Comparison of ENCODE assay signal across 21 mouse cellular contexts in the genomic region with DNA sequence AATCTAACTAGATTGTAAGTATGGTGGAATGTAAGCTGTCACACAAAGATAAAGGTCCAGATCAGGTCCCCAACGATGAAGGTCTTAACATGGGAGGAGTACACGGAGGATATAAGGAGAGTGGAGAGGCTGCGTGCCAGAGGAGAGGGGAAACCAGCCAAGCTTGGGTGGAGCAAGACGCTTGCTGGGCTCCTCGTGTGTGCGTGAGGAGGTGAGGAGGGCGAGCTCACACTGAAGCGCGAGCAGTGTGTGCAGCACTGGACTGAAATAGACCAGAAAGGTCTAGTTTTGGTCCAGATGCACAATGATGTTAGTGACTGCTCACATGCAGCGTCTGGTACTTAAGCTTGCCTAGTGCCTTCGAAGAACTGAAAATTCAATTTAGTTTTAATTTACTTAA. TPM values are rescaled to one million over a fixed set of nuclear protein-coding genes. Genes with fewer than 3 reads are reported as not detected.
A peak's percentile ranks its signal among the peaks of the same experiment; 100 is the strongest.
DNase-seq lines count a peak whose midpoint lies in the region; ATAC-seq lines count a peak whose summit lies in the region.
"Had no signal": no experiment of that assay in that cellular context is flagged by ENCODE, and none has a peak within 500 bp of the region (broad histone marks: within the 10 kb centered on the region; RNA-seq: fewer than 3 reads in every experiment).

No protein-coding gene starts in this region.

- no peaks in the 10 kb centered on the region for H3K27me3 ChIP-seq in forebrain, embryonic 10.5 days (ENCODE audit: poor library complexity, severe bottlenecking)
- H3K27me3 ChIP-seq in forebrain, embryonic 13.5 days: no peaks in the 10 kb centered on the region
- H3K27me3 ChIP-seq in liver, embryonic 11.5 days (replicated peaks; ENCODE audit: control insufficient read depth, insufficient read depth, low read length): no peaks in the 10 kb centered on the region
- H3K27me3 ChIP-seq in limb, embryonic 11.5 days (ENCODE audit: control insufficient read depth, insufficient read depth, low read length): no peaks in the 10 kb centered on the region
- H3K27me3 ChIP-seq: embryonic facial prominence, embryonic 12.5 days; forebrain, embryonic 12.5 days; heart, embryonic 13.5 days; hindbrain, embryonic 13.5 days had no signal

- H3K9me3 ChIP-seq in forebrain, embryonic 10.5 days: no peaks in the 10 kb centered on the region
- no peaks in the 10 kb centered on the region for H3K9me3 ChIP-seq in forebrain, embryonic 13.5 days (replicated peaks)
- H3K9me3 ChIP-seq in liver, embryonic 11.5 days (ENCODE audit: control insufficient read depth, low read length): no peaks in the 10 kb centered on the region
- H3K9me3 ChIP-seq in limb, embryonic 11.5 days (ENCODE audit: control insufficient read depth, low read length): no peaks in the 10 kb centered on the region
- H3K9me3 ChIP-seq: embryonic facial prominence, embryonic 12.5 days; forebrain, embryonic 12.5 days; G1E; heart, embryonic 13.5 days; hindbrain, embryonic 13.5 days had no signal

- H3K4me2 ChIP-seq in forebrain, embryonic 13.5 days: no peak overlapping the region
- no peak overlapping the region for H3K4me2 ChIP-seq in liver, embryonic 11.5 days
- no peak overlapping the region for H3K4me2 ChIP-seq in limb, embryonic 11.5 days (ENCODE audit: low read depth, severe bottlenecking)
- H3K4me2 ChIP-seq: embryonic facial prominence, embryonic 12.5 days; forebrain, embryonic 12.5 days; heart, embryonic 13.5 days; hindbrain, embryonic 13.5 days had no signal

- peak; percentile 11 for DNase-seq in forebrain, embryonic 10.5 days (ENCODE audit: extremely low spot score, low spot score)
- DNase-seq in liver, embryonic 11.5 days (ENCODE audit: low spot score): peak; percentile 27
- no peak for DNase-seq in liver
- DNase-seq in MN1 (ENCODE audit: low spot score): peak; percentile 75
- peak; percentile 18 for DNase-seq in limb, embryonic 11.5 days (ENCODE audit: low spot score)
- DNase-seq in spleen, postnatal 36 days (ENCODE audit: low spot score in 2 of 2): no peak
- DNase-seq in layer of hippocampus, adult 18-20 months (ENCODE audit: low spot score in 2 of 2): no peak
- DNase-seq: adrenal gland, postnatal 10 days; B cell, adult 2 months; cerebellum, adult 18-20 months; cerebellum, adult 9-11 months; forebrain, postnatal 0 days; gastrocnemius, postnatal 14 days; heart, postnatal 36 days had no signal

- H3K9ac ChIP-seq in forebrain, embryonic 13.5 days: no peak overlapping the region
- no peak overlapping the region for H3K9ac ChIP-seq in liver, embryonic 11.5 days (ENCODE audit: low read depth, low read length)
- H3K9ac ChIP-seq in limb, embryonic 11.5 days (ENCODE audit: low read length): no peak overlapping the region
- H3K9ac ChIP-seq: embryonic facial prominence, embryonic 12.5 days; forebrain, embryonic 12.5 days; forebrain, postnatal 0 days; heart, embryonic 13.5 days; hindbrain, embryonic 13.5 days had no signal

- 88% methylated on average over 11 of the region's 11 CpGs for WGBS in forebrain, embryonic 10.5 days
- WGBS in forebrain, embryonic 13.5 days: 76% methylated on average over 11 of the region's 11 CpGs
- WGBS in liver, embryonic 11.5 days: 83% methylated on average over 11 of the region's 11 CpGs
- WGBS in limb, embryonic 11.5 days: 87% methylated on average over 11 of the region's 11 CpGs

- H3K36me3 ChIP-seq in forebrain, embryonic 10.5 days (replicated peaks): peaks cover 31% of the 10 kb centered on the region
- peaks cover 30% of the 10 kb centered on the region for H3K36me3 ChIP-seq in forebrain, embryonic 13.5 days (ENCODE audit: poor library complexity, severe bottlenecking)
- H3K36me3 ChIP-seq in liver, embryonic 11.5 days (ENCODE audit: control insufficient read depth, insufficient read depth, low read length): no peaks in the 10 kb centered on the region; the same call in 1 of the 2 replicates
- peaks cover 2% of the 10 kb centered on the region; the same call in 1 of the 2 replicates for H3K36me3 ChIP-seq in limb, embryonic 11.5 days (ENCODE audit: control insufficient read depth, insufficient read depth, low read length)

- ATAC-seq in forebrain, embryonic 13.5 days: no peak
- ATAC-seq in liver, embryonic 11.5 days (replicated peaks; ENCODE audit: low FRiP score): no peak
- no peak for ATAC-seq in limb, embryonic 11.5 days (ENCODE audit: insufficient number of reproducible peaks, low FRiP score, low TSS enrichment, low read depth)
- ATAC-seq: CD4-positive, CD25-positive, alpha-beta regulatory T cell, adult 4 months; forebrain, postnatal 0 days had no signal

- H3K27ac ChIP-seq in forebrain, embryonic 10.5 days: no peak overlapping the region
- no peak overlapping the region for H3K27ac ChIP-seq in forebrain, embryonic 13.5 days
- no peak overlapping the region for H3K27ac ChIP-seq in liver, embryonic 11.5 days (ENCODE audit: low read depth, low read length)
- H3K27ac ChIP-seq in limb, embryonic 11.5 days (replicated peaks; ENCODE audit: low read depth, low read length): no peak overlapping the region
- H3K27ac ChIP-seq: embryonic facial prominence, embryonic 12.5 days; forebrain, embryonic 12.5 days; heart, embryonic 13.5 days; hindbrain, embryonic 13.5 days had no signal

- no peak overlapping the region for H3K4me3 ChIP-seq in forebrain, embryonic 10.5 days
- no peak overlapping the region for H3K4me3 ChIP-seq in forebrain, embryonic 13.5 days
- H3K4me3 ChIP-seq in liver, embryonic 11.5 days (ENCODE audit: low read depth, low read length): no peak overlapping the region
- H3K4me3 ChIP-seq in limb, embryonic 11.5 days (ENCODE audit: low read depth, low read length): no peak overlapping the region
- H3K4me3 ChIP-seq: embryonic facial prominence, embryonic 12.5 days; forebrain, embryonic 12.5 days; heart, embryonic 13.5 days; hindbrain, embryonic 13.5 days had no signal

- no peaks in the 10 kb centered on the region; the same call in 1 of the 2 replicates for H3K4me1 ChIP-seq in forebrain, embryonic 10.5 days
- H3K4me1 ChIP-seq in forebrain, embryonic 13.5 days: no peaks in the 10 kb centered on the region
- H3K4me1 ChIP-seq in liver, embryonic 11.5 days (replicated peaks; ENCODE audit: control insufficient read depth, insufficient read depth, low read length): no peaks in the 10 kb centered on the region
- no peaks in the 10 kb centered on the region for H3K4me1 ChIP-seq in limb, embryonic 11.5 days (ENCODE audit: control insufficient read depth, insufficient read depth, low read length)
- H3K4me1 ChIP-seq: embryonic facial prominence, embryonic 12.5 days; forebrain, embryonic 12.5 days had no signal

RNA-seq across cellular contexts. Expression of a gene that starts 21.7 kb away (rescaled TPM):
- 4.9 and 5.7 TPM in 2 replicates for polyA plus RNA-seq in forebrain, embryonic 10.5 days (2016; fragmentation: Nextera tagmentation; extraction: Ambion mirVana)
- 3.1 and 3.5 TPM in 2 replicates for polyA plus RNA-seq in forebrain, embryonic 13.5 days (2015; fragmentation: Nextera tagmentation; extraction: Ambion mirVana)
- polyA plus RNA-seq in liver, embryonic 11.5 days (2014; fragmentation: Nextera tagmentation; extraction: Ambion mirVana): 2.1 and 2.8 TPM in 2 replicates
- 7.5 and 7.8 TPM in 2 replicates for polyA plus RNA-seq in limb, embryonic 11.5 days (2014; fragmentation: Nextera tagmentation; extraction: Ambion mirVana)
- 1 to 10 TPM; 4.1 to 4.2 TPM for total RNA-seq in layer of hippocampus, adult 18-20 months (2021)
- polyA plus RNA-seq: G1E had no signal

RNA-seq across cellular contexts. Expression of a gene that starts 58.5 kb away (rescaled TPM):
- polyA plus RNA-seq in forebrain, embryonic 10.5 days (2016; fragmentation: Nextera tagmentation; extraction: Ambion mirVana): 2.3 and 2.5 TPM in 2 replicates
- 3.0 and 3.5 TPM in 2 replicates for polyA plus RNA-seq in forebrain, embryonic 13.5 days (2015; fragmentation: Nextera tagmentation; extraction: Ambion mirVana)
- polyA plus RNA-seq in liver, embryonic 11.5 days (2014; fragmentation: Nextera tagmentation; extraction: Ambion mirVana): 3.2 TPM in 2 replicates
- 5.8 and 7.0 TPM in 2 replicates for polyA plus RNA-seq in limb, embryonic 11.5 days (2014; fragmentation: Nextera tagmentation; extraction: Ambion mirVana)
- 10 to 100 TPM; 33.8 to 37.0 TPM for total RNA-seq in layer of hippocampus, adult 18-20 months (2021)

Comparison
In these comparisons a context has a peak if more than half of its experiments do, and no peak if none do; other contexts are left out.
1. DNase-seq: peak in forebrain, embryonic 10.5 days (single experiment), liver, embryonic 11.5 days (single experiment), MN1 (single experiment) and limb, embryonic 11.5 days (single experiment); none in liver (single experiment), spleen, postnatal 36 days (0 of 2) and layer of hippocampus, adult 18-20 months (0 of 2).